Mouse (Mus musculus) heart, adult 8-10 months (tissue): ENCODE measurements around the gene Os9. TPM values are rescaled to one million over a fixed set of nuclear protein-coding genes. Genes with fewer than 3 reads are reported as not detected.
"Not testable (repeated sequence)": the region's sequence is repeated elsewhere in the genome, so short reads cannot be mapped to it uniquely, and the experiment has no call there.

Experiments
- DNase-seq: peaks from one replicate; pipeline ENCODE4 v3.0.0; 2022; ENCODE audit warnings: low spot score
- total RNA-seq, 4 experiments: library from RNA; stranded (reverse); gene quantifications; 2 replicates each; pipeline ENCODE4 v1.2.4; 2022

Os9 gene
- total RNA-seq, 4 experiments from 2014 or later, result 22.2 to 31.6 (median 24.1) TPM

DNA sequence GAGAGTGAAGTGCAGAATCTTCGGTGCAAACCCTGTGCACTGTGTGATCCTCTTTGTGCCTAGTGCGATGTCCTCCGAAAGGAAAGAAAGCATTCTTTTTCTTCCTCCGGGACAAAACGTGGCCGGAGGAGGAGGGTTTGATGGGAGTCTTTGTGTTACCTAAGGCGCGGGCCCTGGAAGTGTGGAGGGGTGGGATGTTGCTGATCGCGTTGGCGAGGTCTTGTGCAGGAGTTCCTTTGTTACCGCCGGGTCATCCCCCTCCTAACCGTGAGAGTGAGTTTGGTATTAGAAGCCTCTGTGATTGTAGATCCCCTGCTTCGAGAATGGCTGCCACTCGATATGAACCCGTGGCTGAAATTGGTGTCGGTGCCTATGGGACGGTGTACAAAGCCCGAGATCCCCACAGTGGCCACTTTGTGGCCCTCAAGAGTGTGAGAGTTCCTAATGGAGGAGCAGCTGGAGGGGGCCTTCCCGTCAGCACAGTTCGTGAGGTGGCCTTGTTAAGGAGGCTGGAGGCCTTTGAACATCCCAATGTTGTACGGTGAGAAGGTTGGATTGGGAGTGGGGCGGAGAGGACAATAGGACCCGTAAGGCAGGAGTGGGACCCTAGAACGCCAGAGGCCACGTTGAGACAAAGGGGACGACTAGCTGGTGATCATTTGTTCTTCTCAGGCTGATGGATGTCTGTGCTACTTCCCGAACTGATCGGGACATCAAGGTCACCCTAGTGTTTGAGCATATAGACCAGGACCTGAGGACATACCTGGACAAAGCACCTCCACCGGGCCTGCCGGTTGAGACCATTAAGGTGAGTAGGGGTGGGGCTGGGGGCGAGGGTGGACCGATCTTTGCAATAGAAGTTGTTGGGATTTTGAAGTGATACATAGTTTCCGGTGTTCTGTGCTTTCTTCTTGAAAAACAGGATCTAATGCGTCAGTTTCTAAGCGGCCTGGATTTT lies 56.7 kb downstream of the Os9 start:
- DNase-seq, result no peak

DNA sequence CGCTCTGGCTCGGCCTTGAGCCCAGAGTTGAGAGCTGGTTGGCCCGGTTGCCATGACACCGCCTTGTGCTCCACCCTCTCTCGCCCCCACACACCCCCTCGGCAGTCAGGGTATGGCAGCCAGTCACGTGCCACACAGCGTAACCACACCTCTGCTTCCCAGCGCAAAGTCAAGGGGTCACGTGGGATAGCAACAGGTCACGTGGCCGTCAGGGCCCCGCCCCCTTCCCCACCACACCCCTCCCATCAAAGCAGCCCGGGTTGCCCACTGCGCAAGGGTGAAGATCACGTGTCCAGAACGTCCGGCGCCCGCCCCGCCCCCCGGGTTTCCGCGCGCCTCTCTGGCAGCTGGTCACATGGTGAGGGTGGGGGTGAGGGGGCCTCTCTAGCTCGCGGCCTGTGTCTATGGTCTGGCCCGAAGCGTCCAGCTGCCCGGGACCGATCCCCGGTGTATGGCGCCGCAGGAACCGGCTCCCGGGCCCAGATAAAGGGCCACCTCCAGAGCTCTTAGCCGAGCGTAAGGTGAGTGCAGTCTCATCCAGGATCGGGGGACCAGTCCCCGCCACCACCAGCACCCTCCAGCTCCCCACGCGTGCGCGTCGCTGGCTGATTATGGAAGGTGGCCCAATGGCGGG lies 57.6 kb downstream of the Os9 start, which contains the start of gene Cdk4:
Gene Cdk4, plus strand, starts transcription at position 296 of the 634 bp plus-strand sequence.
- DNase-seq, result peak; percentile 97

DNA sequence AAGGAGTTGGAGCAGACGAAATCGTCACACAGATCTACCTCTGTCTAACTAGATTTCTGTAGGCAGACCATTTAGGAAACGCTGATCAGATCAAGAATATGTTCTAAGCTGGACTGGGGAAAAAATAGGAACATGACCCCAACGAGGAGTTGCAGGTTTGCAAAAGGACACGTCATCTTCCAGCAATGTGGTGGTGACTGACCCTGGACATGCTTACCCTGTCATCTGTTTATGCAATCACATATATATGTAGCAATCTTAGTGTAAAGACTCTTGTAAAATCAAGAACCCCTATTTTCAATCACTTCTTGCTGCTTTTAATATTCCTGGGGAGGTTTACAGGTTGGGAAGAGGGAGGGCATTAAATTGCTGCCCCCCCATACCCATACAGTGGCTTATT lies 58.4 kb downstream of the Os9 start:
- DNase-seq, result no peak

DNA sequence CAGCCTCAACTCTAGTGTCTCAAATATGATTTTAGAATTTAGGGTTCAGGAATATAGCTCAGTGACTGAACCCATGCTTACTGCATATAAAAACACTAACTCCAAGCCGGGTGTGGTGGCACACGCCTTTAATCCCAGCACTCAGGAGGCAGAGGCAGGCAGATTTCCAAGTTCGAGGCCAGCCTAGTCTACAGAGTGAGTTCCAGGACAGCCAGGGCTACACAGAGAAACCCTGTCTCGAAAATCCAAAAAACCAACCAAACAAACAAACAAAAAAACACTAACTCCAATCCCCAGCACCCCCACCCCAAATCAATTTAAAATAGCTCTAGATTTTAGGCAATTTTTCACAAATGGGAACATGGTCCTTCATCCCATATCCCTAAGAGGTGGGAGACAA lies 58.8 kb downstream of the Os9 start:
- not testable (repeated sequence) for DNase-seq

DNA sequence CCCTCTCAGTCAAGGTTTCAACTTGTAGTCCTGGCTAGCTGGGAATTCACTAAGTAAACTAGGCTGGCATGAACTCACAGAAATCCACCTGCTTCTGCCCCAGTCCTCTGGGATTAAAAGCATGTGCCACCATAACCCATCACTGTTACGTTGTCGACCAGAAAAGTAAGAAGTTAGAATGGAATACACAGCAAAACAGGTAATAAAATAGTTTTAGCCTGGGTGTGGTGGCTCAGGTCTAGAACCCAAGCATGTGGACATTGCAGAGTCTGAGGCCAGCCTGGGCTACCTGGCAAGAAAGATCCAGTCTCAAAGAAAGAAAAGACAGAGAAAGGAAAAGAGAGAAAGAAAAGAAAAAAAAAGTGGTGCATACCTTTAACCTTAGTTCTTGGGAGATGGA lies 59.4 kb downstream of the Os9 start:
- DNase-seq, result no peak

DNA sequence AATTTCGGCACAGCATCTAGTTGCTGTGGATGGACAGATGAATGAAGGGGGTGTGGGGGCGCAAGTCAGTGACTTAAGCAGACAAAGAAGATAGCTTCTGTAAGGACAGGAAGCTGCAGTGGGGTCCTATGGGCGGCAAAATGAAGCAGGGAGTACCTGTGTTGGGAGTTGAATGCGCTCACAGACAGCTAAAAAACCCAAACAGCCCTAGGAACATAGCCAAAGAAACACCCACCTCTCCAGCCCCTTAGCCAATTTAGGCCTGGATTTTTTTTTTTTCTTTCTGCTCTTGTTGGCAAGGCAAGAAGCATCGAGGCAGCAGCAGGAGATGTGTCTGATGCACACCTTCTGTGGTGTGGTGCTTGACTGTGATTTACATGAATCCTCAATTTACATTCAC lies 59.8 kb downstream of the Os9 start:
- DNase-seq, result no peak

DNA sequence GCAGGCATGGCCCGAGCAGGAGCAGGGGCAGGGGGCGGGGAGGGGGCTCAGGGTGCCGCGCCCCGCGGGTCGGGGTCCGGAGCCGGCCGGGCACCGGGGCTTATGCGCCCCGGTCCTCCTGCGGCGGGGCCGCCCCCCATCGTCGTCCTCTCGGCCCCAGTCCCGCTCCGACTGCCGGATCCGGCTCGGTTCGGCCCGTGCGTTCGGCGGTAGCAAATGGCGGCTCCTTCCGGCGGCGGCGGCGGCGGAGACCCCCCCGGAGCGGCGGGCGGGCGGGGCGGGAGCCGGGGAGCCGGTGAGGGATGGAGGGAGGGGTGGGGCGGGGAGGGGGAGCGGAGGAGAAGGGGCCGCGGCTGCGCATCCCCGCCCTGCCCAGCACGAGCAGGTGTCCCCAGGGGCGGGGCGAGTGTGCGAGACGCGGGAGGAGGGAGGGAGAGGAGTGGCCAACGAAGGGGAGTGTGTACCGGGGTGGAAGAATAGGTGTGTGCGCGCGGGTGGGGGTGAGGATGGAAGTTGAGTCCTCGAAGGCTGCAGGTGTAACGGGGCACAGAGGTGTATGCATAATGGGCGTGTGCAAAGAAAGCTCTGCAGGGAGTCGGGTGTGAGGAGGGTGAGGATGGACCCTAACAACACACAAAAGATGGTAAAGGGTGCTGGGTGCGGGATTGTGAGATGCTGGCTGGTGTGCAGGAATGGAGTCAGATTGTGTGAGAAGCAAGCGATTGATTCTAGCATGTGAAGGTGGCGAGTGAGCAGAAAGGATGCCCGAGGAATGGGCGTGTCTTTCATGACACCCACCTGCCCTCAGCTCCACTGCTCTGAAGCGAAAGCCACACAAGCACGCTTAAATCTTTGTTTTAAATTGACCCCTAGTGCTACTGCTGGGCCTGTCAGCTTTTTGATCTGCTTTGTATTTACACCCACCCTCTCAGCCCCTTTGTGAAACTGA lies 60.7 kb downstream of the Os9 start, which contains the start of gene March9:
Gene March9, minus strand, starts transcription at position 217 of the 949 bp plus-strand sequence.
- DNase-seq, result no peak

GRCm38 (mm10) chr10:127059174-127059967 lies 61.6 kb downstream of the Os9 start:
- no peak for DNase-seq

DNA sequence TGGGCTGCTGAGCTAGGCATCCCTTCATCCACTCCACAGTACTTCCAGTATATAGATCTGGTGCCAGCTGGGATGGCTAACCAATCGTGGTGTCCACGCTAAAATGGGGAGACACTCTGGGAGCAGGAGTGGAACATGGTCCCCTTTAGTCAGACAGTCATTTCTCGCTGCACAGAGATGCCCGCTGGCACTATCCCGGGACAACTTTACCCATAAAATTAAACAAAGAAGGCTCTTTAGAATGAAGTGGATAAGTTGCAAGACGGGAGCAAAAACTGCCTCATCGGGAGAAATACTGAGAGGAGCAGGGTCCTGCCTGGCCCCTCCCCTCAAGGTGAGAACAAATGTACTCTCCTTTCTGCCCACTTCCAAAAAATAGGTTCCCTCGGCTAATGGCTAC lies 62.2 kb downstream of the Os9 start:
- no peak for DNase-seq

GRCm38 (mm10) chr10:127058161-127058560 lies 62.8 kb downstream of the Os9 start:
- DNase-seq, result peak; percentile 68

DNA sequence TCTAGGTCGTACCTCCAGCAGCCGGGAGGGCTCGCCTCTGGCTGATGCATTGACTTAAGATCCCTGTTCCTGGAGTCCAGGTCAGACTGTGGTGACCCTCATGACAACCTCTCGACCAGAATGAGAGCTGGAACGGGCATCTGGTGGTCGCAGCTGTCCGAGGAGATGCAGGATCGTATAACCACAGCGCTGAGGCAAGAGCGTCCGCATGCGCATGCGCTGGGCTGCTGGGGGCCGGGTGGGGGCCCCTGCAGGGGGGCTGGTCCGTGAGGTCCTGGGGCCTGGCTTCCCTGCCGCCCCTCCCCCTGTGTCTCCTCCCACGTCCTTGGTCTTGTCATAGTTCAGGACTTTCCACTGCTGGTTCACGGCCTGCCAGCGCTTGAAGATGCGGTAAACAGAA lies 64.4 kb downstream of the Os9 start:
- no peak for DNase-seq

- no peak for DNase-seq
Observed at GRCm38 (mm10) chr10:127055406-127055805, 65.5 kb downstream of the Os9 start.

DNA sequence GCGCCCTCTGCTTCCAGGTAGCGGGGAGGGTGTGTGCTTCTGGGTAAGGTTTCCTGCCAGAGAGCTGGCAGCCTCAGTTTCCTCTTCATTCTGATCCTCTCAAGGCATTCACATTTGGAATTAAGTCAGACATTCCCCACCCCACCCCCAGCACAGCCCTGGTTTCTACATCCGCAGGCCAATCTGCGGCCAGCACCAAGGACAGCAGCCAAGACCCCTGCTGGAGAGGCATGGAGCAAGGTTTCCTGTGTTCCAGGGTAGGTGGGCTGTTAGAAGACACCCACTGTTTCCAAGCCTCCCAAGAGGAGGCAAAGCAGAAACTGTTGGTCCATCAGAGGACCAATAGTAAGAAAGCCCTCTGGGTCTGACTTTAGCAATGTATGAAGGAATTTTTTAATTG lies 66.3 kb downstream of the Os9 start:
- no peak for DNase-seq

GRCm38 (mm10) chr10:127050119-127050474 lies 70.8 kb downstream of the Os9 start:
- no peak for DNase-seq

- no peak for DNase-seq
Observed at GRCm38 (mm10) chr10:127049395-127050118, 71.4 kb downstream of the Os9 start.

DNA sequence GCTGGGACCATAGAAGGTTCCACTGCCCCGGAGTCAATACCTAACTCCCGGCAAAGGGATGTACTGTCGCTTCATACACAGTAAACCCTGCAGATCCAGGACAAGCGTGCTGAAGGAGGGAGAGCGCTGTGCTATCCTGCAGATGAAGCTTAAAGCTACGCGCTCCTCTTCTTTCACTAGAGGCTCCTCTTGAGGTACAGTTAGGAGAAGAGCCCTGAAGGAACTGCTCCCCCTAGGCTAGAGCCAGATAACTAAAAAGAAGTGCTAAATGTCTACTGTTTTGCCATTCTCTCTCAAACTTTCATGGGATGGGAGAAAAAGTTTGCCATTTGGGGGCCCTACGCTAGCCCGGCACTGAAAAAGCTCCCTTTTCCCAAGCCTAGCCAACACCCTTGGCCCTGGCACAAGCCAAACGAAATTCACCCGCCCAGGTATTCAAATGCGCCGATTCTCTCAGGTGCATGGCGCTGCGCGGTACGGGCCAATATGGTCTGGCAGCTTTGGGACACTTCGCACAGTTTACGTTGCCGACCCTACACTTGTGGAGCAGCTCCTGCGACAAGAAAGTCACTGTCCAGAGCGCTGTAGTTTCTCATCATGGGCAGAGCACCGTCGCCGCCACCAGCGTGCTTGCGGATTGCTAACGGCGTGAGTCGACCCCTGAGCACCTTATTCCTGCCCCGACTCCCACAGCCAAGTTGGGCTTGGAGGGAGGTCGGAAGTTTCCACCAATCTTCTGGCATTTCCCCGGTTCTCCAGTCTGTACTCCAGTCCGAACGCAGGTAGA lies 72.1 kb downstream of the Os9 start:
- no peak for DNase-seq

- no peak for DNase-seq
Observed at GRCm38 (mm10) chr10:127047954-127048353, 73.0 kb downstream of the Os9 start, which contains the start of gene Cyp27b1. Gene Cyp27b1, plus strand, starts transcription at chr10:127048250.
